Mouse (Mus musculus) liver, embryonic 13.5 days (tissue): ENCODE measurements around the gene Ccnb1ip1. TPM values are rescaled to one million over a fixed set of nuclear protein-coding genes. Genes with fewer than 3 reads are reported as not detected.

Experiments used
- ATAC-seq: fragments of 200-750 bp; cut with Nextera tagmentation; 2 replicates; pipeline ENCODE4 v1.8.0; 2017; ENCODE audit warnings: low read depth, mild to moderate bottlenecking, moderate number of reproducible peaks, moderate library complexity
- DNase-seq: peaks from one replicate; pipeline ENCODE4 v3.0.0; 2022
- H3K27ac ChIP-seq: fragments of 300-500 bp; sonication (generic); 2 replicates; pipeline ENCODE4 v1.5.1; 2015; ENCODE audit warnings: moderate library complexity, mild to moderate bottlenecking, inconsistent platforms
- H3K27me3 ChIP-seq: fragments of 300-500 bp; sonication (generic); 2 replicates; pipeline ENCODE4 v1.6.1; 2015; ENCODE audit warnings: mild to moderate bottlenecking, inconsistent platforms
- H3K36me3 ChIP-seq: fragments of 300-500 bp; sonication (generic); 2 replicates; pipeline ENCODE4 v1.6.1; 2015; ENCODE audit warnings: mild to moderate bottlenecking, inconsistent platforms
- H3K4me1 ChIP-seq: fragments of 300-500 bp; sonication (generic); replicated peaks from 2 replicates; pipeline ENCODE4 v1.6.1; 2015; ENCODE audit warnings: inconsistent platforms
- H3K4me2 ChIP-seq: fragments of 300-500 bp; sonication (generic); 2 replicates; pipeline ENCODE4 v1.6.1; 2015; ENCODE audit warnings: inconsistent platforms, mild to moderate bottlenecking, moderate library complexity
- H3K4me3 ChIP-seq: fragments of 300-500 bp; sonication (generic); replicated peaks from 2 replicates; pipeline ENCODE4 v1.5.1; 2015; ENCODE audit warnings: mild to moderate bottlenecking, inconsistent platforms
- H3K9ac ChIP-seq: fragments of 300-500 bp; sonication (generic); 2 replicates; pipeline ENCODE4 v1.6.1; 2015; ENCODE audit warnings: mild to moderate bottlenecking, inconsistent platforms
- H3K9me3 ChIP-seq: fragments of 300-500 bp; sonication (generic); replicated peaks from 2 replicates; pipeline ENCODE4 v1.6.1; 2016; ENCODE audit warnings: inconsistent platforms
- WGBS: fragments of 180-500 bp; shearing (Covaris S2); methylation state at CpG from one replicate; pipeline ENCODE4 v1.1.7; 2015; ENCODE audit not compliant: insufficient replicate concordance; 5-methylcytosine and 5-hydroxymethylcytosine counted together
- polyA plus RNA-seq: library from polyadenylated mRNA; unstranded; fragments of >200 nt; fragmentation: Nextera tagmentation; extraction: Ambion mirVana; gene quantifications from 2 replicates; pipeline ENCODE4 v1.2.1, GENCODE M21; 2015

The Ccnb1ip1 gene
- polyA plus RNA-seq, 1 experiment from 2014 or later, result not detected

GRCm38 (mm10) chr14:50782166-50782565 is 25.4 kb downstream of the Ccnb1ip1 start:
- H3K4me2 ChIP-seq, result no peak overlapping the region
- no peak overlapping the region for H3K4me3 ChIP-seq
- peaks cover 21% of the 10 kb centered on the region for H3K36me3 ChIP-seq
- no peaks in the 10 kb centered on the region for H3K9me3 ChIP-seq
- DNase-seq, result no peak
- H3K4me1 ChIP-seq, result peaks cover 13% of the 10 kb centered on the region
- no peak for ATAC-seq
- WGBS, result 70% methylated on average over 3 of the region's 3 CpGs
- no peak overlapping the region for H3K27ac ChIP-seq
- no peaks in the 10 kb centered on the region for H3K27me3 ChIP-seq
- H3K9ac ChIP-seq, result no peak overlapping the region

GRCm38 (mm10) chr14:50771342-50771741 is 36.2 kb downstream of the Ccnb1ip1 start:
- Histone ChIP-seq H3K9ac (no peak overlapping the region), H3K27me3 (no peaks in the 10 kb centered on the region), H3K4me2 (no peak overlapping the region), H3K9me3 (no peaks in the 10 kb centered on the region), H3K36me3 (peaks cover 63% of the 10 kb centered on the region), H3K27ac (no peak overlapping the region), H3K4me3 (no peak overlapping the region), H3K4me1 (no peaks in the 10 kb centered on the region)
- WGBS, result 57% methylated on average over 2 of the region's 2 CpGs
- ATAC-seq, result no peak
- no peak for DNase-seq

- Histone ChIP-seq H3K4me3 (no peak overlapping the region), H3K27ac (no peak overlapping the region), H3K4me1 (no peaks in the 10 kb centered on the region), H3K36me3 (peaks cover 33% of the 10 kb centered on the region), H3K9me3 (no peaks in the 10 kb centered on the region), H3K9ac (no peak overlapping the region), H3K4me2 (no peak overlapping the region), H3K27me3 (no peaks in the 10 kb centered on the region)
- no peak for ATAC-seq
- WGBS, result 84% methylated on average over 6 of the region's 6 CpGs
- no peak for DNase-seq
These were observed 41.8 kb downstream of the Ccnb1ip1 start for GRCm38 (mm10) chr14:50765736-50766135.

GRCm38 (mm10) chr14:50758416-50759085 is 49.0 kb downstream of the Ccnb1ip1 start:
- 64% methylated on average over 5 of the region's 5 CpGs for WGBS
- DNase-seq, result no peak
- ATAC-seq, result no peak
- no peak overlapping the region for H3K9ac ChIP-seq
- H3K4me2 ChIP-seq, result no peak overlapping the region
- no peaks in the 10 kb centered on the region for H3K4me1 ChIP-seq
- H3K9me3 ChIP-seq, result no peaks in the 10 kb centered on the region
- H3K36me3 ChIP-seq, result no peaks in the 10 kb centered on the region
- H3K27ac ChIP-seq, result no peak overlapping the region
- no peaks in the 10 kb centered on the region for H3K27me3 ChIP-seq
- no peak overlapping the region for H3K4me3 ChIP-seq

GRCm38 (mm10) chr14:50744994-50745393 is 62.5 kb downstream of the Ccnb1ip1 start, which contains the start of gene Olfr749:
TSS of gene Olfr749 (minus strand) at chr14:50745094.
- Histone ChIP-seq H3K4me1 (no peaks in the 10 kb centered on the region), H3K4me2 (no peak within 1 kb of the TSS), H3K36me3 (no peaks in the 10 kb centered on the region), H3K9ac (no peak within 1 kb of the TSS), H3K27ac (no peak within 1 kb of the TSS), H3K27me3 (no peaks in the 10 kb centered on the region), H3K4me3 (no peak within 1 kb of the TSS), H3K9me3 (no peaks in the 10 kb centered on the region)
- DNase-seq (no peak), ATAC-seq (no peak)

GRCm38 (mm10) chr14:50741584-50741983 is 65.9 kb downstream of the Ccnb1ip1 start:
- no peak overlapping the region for H3K4me2 ChIP-seq
- no peak overlapping the region for H3K4me3 ChIP-seq
- H3K27ac ChIP-seq, result no peak overlapping the region
- ATAC-seq (no peak), DNase-seq (no peak)
- no peak overlapping the region for H3K9ac ChIP-seq
- no peaks in the 10 kb centered on the region for H3K9me3 ChIP-seq
- WGBS, result 51% methylated on average over 2 of the region's 2 CpGs
- H3K4me1 ChIP-seq, result no peaks in the 10 kb centered on the region
- H3K27me3 ChIP-seq, result no peaks in the 10 kb centered on the region
- no peaks in the 10 kb centered on the region for H3K36me3 ChIP-seq

GRCm38 (mm10) chr14:50740334-50740733 is 67.2 kb downstream of the Ccnb1ip1 start:
- Histone ChIP-seq H3K36me3 (no peaks in the 10 kb centered on the region), H3K9me3 (no peaks in the 10 kb centered on the region), H3K4me2 (no peak overlapping the region), H3K4me3 (no peak overlapping the region), H3K4me1 (no peaks in the 10 kb centered on the region), H3K27me3 (no peaks in the 10 kb centered on the region), H3K27ac (no peak overlapping the region), H3K9ac (no peak overlapping the region)
- ATAC-seq (no peak), DNase-seq (no peak)
- WGBS, result 28% methylated on average over 2 of the region's 2 CpGs

Other genes starting within 250 kb of the Ccnb1ip1 start
- gene Olfr744, start 192.9 kb downstream of the Ccnb1ip1 start, polyA plus RNA-seq, result not detected in 2 replicates
- not detected in 2 replicates for gene Olfr745, start 168.3 kb downstream of the Ccnb1ip1 start, polyA plus RNA-seq
- gene Olfr746, start 160.6 kb downstream of the Ccnb1ip1 start, polyA plus RNA-seq, result not detected in 2 replicates
- not detected in 2 replicates for gene Olfr747, start 114.5 kb downstream of the Ccnb1ip1 start, polyA plus RNA-seq
- not detected in 2 replicates for gene Olfr748, start 100.4 kb downstream of the Ccnb1ip1 start, polyA plus RNA-seq
- not detected in 2 replicates for gene Olfr749, start 62.6 kb downstream of the Ccnb1ip1 start, polyA plus RNA-seq
- 21.5 and 22.3 TPM in 2 replicates for gene Ttc5, start 22.2 kb downstream of the Ccnb1ip1 start, polyA plus RNA-seq
- gene Parp2, start 109 bp upstream of the Ccnb1ip1 start, polyA plus RNA-seq, result 39.5 and 43.8 TPM in 2 replicates
- 2.2 and 2.5 TPM in 2 replicates for gene Tep1, start 62.8 kb upstream of the Ccnb1ip1 start, polyA plus RNA-seq
- gene Klhl33, start 89.8 kb upstream of the Ccnb1ip1 start, polyA plus RNA-seq, result 0.15 and 0.22 TPM in 2 replicates
- 64.9 and 66.3 TPM in 2 replicates for gene Osgep, start 117.2 kb upstream of the Ccnb1ip1 start, polyA plus RNA-seq
- 116 and 131 TPM in 2 replicates for gene Apex1, start 117.2 kb upstream of the Ccnb1ip1 start, polyA plus RNA-seq
- gene Pip4p1, start 123.1 kb upstream of the Ccnb1ip1 start, polyA plus RNA-seq, result 22.7 and 23.2 TPM in 2 replicates
- 82.4 and 85.0 TPM in 2 replicates for gene Pnp, start 123.3 kb upstream of the Ccnb1ip1 start, polyA plus RNA-seq
- not detected in 2 replicates for gene Gm49342, start 136.8 kb upstream of the Ccnb1ip1 start, polyA plus RNA-seq
- gene Pnp2, start 148.3 kb upstream of the Ccnb1ip1 start, polyA plus RNA-seq, result 7.6 and 8.5 TPM in 2 replicates
- not detected in 2 replicates for gene Rnase10, start 200.0 kb upstream of the Ccnb1ip1 start, polyA plus RNA-seq
- gene Rnase9, start 234.1 kb upstream of the Ccnb1ip1 start, polyA plus RNA-seq, result not detected in 2 replicates
- not detected in 2 replicates for gene Rnase11, start 242.4 kb upstream of the Ccnb1ip1 start, polyA plus RNA-seq
- gene Rnase12, start 249.9 kb upstream of the Ccnb1ip1 start, polyA plus RNA-seq, result 1.6 and 1.8 TPM in 2 replicates